Mouse (Mus musculus) limb, embryonic 12.5 days (tissue): Measurements from ENCODE around the gene Dapk3. TPM values are rescaled to one million over a fixed set of nuclear protein-coding genes. Genes with fewer than 3 reads are reported as not detected.
A peak's percentile ranks its signal among the peaks of the same experiment; 100 is the strongest.

Experiments
- ATAC-seq: fragments of 200-750 bp; cut with Nextera tagmentation; 2 replicates; pipeline ENCODE4 v1.8.0; 2017; ENCODE audit warnings: low read depth, moderate TSS enrichment; ENCODE audit not compliant: insufficient number of reproducible peaks, insufficient read depth, low FRiP score, low TSS enrichment
- H3K27ac ChIP-seq: fragments of 300-500 bp; sonication (generic); 2 replicates; pipeline ENCODE4 v1.5.1; 2016; ENCODE audit warnings: mild to moderate bottlenecking, moderate library complexity
- H3K27me3 ChIP-seq: fragments of 300-500 bp; sonication (generic); 2 replicates; pipeline ENCODE4 v1.6.1; 2016; ENCODE audit warnings: mild to moderate bottlenecking, moderate library complexity
- H3K36me3 ChIP-seq: fragments of 300-500 bp; sonication (generic); 2 replicates; pipeline ENCODE4 v1.6.1; 2016; ENCODE audit warnings: mild to moderate bottlenecking, moderate library complexity
- H3K4me1 ChIP-seq: fragments of 300-500 bp; sonication (generic); replicated peaks from 2 replicates; pipeline ENCODE4 v1.6.1; 2016
- H3K4me2 ChIP-seq: fragments of 300-500 bp; sonication (generic); 2 replicates; pipeline ENCODE4 v1.6.1; 2016; ENCODE audit warnings: mild to moderate bottlenecking, moderate library complexity
- H3K4me3 ChIP-seq: fragments of 300-500 bp; sonication (generic); replicated peaks from 2 replicates; pipeline ENCODE4 v1.5.1; 2016; ENCODE audit warnings: mild to moderate bottlenecking
- H3K9ac ChIP-seq: fragments of 300-500 bp; sonication (generic); replicated peaks from 2 replicates; pipeline ENCODE4 v1.6.1; 2016; ENCODE audit warnings: mild to moderate bottlenecking, moderate library complexity
- H3K9me3 ChIP-seq: fragments of 300-500 bp; sonication (generic); 2 replicates; pipeline ENCODE4 v1.6.1; 2016; ENCODE audit warnings: mild to moderate bottlenecking, moderate library complexity
- WGBS: fragments of 180-500 bp; shearing (Covaris S2); methylation state at CpG from one replicate; pipeline ENCODE4 v1.1.7; 2016; 5-methylcytosine and 5-hydroxymethylcytosine counted together
- polyA plus RNA-seq: library from polyadenylated mRNA; unstranded; fragments of >200 nt; fragmentation: Nextera tagmentation; extraction: Ambion mirVana; gene quantifications from 2 replicates; pipeline ENCODE4 v1.2.1, GENCODE M21; 2016

Gene Dapk3
- polyA plus RNA-seq, 1 experiment from 2014 or later, result 64.2 TPM

DNA sequence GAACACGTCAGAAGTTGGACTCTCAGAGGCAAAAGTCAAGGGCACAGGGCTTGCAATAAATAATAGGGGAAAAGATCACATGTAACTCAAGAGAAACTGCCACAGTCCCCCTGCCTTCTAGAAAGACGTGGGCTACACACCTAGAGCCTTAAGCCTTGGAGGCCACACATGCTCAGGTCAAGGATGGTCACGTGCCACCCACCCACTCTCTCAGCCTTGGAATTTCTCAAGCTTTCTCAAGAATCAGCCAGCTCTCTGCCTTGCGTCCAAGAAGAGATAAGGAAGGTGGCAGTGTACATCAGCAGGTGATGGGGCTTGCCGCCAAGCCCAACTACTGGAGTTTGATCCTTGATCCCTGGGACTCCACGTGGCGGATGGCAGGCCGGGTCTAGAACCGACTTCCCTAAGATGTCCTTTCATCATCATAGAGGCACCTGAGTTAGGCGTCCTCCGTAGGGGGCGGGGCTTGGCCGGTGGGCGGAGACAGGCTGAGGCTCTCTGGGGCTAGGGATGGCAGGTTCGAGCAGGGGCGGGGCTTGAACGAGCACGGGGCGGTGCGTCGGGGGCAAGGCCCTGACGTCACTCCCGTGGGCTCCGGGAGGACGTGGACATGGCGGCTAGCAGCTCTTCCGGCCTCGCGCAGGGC lies 49.9 kb downstream of the Dapk3 start, which contains the start of gene Zfr2:
Gene Zfr2 (plus strand): TSS at position 576 of the 646 bp plus-strand sequence.
- no peaks in the 10 kb centered on the region for H3K9me3 ChIP-seq
- H3K36me3 ChIP-seq, result no peaks in the 10 kb centered on the region
- H3K4me2 ChIP-seq, result peak within 1 kb of the TSS; percentile 75
- H3K9ac ChIP-seq, result peak within 1 kb of the TSS; percentile 75
- H3K4me1 ChIP-seq, result peaks cover 14% of the 10 kb centered on the region
- 0 out of 2 replicates have a peak within 1 kb of the TSS, but pooled peaks have one; percentile 12 for H3K27ac ChIP-seq
- WGBS, result 7% methylated on average over 29 of the region's 29 CpGs
- peak; percentile 38 for ATAC-seq
- H3K27me3 ChIP-seq, result peaks cover 63% of the 10 kb centered on the region
- H3K4me3 ChIP-seq, result peak within 1 kb of the TSS; percentile 77

DNA sequence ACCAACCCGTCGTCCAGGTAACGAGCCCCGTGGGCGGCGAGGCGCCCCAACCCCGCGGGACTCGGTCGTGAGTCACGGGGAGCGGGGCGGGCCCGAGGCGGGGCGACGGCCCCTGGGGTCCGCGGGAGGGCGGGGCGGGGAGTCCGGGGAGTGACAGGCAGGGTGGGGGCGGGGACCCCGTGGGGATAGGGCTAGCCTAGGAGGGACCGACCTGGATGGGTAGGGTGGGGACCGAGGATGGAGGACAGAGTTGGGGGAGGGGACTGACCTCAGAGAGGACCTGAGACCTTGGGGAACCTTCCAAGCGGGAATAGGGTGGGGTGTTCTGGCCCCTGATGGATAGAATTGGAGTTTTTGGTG lies 50.4 kb downstream of the Dapk3 start:
- ATAC-seq, result 0 out of 2 replicates have a peak, but pooled peaks have one; percentile 35
- WGBS, result 2% methylated on average over 27 of the region's 28 CpGs
- Histone ChIP-seq H3K4me1 (peaks cover 14% of the 10 kb centered on the region), H3K27ac (0 out of 2 replicates have a peak overlapping the region, but pooled peaks have one; percentile 12), H3K4me3 (peak overlapping the region; percentile 77), H3K9ac (peak overlapping the region; percentile 75), H3K4me2 (peak overlapping the region; percentile 75), H3K9me3 (no peaks in the 10 kb centered on the region), H3K36me3 (no peaks in the 10 kb centered on the region), H3K27me3 (peaks cover 64% of the 10 kb centered on the region)

DNA sequence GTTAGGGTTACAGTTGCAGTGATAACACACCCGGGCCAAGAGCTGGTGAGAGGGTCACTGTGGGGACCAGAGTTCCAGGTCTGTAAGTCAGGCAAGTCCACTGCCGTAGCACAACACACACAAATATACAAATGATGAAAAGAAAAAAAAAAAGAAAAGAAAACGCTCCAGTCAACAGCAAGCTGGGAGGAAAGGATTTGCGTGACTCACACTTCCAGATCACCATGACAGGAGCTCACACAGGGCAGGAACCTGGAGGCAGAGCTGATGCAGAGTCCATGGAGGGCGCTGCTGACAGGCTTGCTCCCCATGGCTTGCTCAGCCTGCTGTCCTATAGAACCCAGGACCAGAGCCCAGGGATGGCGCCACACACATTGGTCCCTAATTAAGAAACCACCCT lies 51.4 kb downstream of the Dapk3 start:
- Histone ChIP-seq H3K36me3 (no peaks in the 10 kb centered on the region), H3K9me3 (no peaks in the 10 kb centered on the region), H3K4me1 (peaks cover 16% of the 10 kb centered on the region), H3K4me3 (peak overlapping the region; percentile 77; the same call in 1 of the 2 replicates), H3K27me3 (peaks cover 62% of the 10 kb centered on the region), H3K9ac (no peak overlapping the region), H3K27ac (no peak overlapping the region), H3K4me2 (peak overlapping the region; percentile 75; the same call in 1 of the 2 replicates)
- 85% methylated on average over 6 of the region's 6 CpGs for WGBS
- ATAC-seq, result no peak

DNA sequence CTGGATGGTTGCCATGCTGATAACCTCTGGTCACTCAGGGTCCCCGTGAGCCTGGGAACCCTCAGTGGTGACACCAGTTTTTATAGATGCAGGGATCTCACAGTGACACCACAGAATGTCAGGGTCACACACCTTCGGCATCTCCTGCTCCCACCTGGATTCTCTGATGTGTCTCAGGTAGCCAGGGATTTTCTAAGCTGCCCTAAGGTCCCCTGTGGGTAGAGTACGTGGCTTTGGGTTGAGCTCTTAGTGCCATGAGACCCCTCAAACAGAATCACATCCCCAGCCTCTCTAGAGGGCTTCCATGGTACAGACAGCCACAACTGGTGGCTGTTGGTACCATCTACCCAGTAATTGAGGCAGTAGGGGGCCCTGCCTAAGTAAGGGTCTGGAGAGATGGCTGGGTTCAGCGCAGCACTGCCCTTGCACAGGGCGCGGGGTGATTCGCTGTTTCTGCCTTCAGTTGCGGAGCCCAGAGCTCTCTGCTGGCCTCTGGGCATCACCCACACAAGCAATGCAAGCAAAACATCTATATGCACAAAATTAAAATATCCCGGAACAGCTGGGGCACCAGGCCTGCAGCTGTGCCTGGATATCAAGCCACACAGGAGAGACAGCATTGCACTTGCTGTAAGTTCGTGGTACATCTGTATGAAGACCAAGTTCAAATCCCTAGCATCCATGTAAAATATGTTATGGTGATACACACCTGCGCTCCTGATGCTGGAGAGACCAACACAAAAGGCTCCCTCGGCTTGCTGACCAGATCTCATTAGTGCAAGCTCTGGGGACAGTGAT lies 53.9 kb downstream of the Dapk3 start:
- Histone ChIP-seq H3K9me3 (no peaks in the 10 kb centered on the region), H3K36me3 (no peaks in the 10 kb centered on the region), H3K27ac (no peak overlapping the region), H3K4me1 (peaks cover 19% of the 10 kb centered on the region), H3K4me3 (no peak overlapping the region), H3K9ac (no peak overlapping the region), H3K27me3 (peaks cover 62% of the 10 kb centered on the region), H3K4me2 (no peak overlapping the region)
- WGBS, result 80% methylated on average over 12 of the region's 12 CpGs
- ATAC-seq, result no peak

DNA sequence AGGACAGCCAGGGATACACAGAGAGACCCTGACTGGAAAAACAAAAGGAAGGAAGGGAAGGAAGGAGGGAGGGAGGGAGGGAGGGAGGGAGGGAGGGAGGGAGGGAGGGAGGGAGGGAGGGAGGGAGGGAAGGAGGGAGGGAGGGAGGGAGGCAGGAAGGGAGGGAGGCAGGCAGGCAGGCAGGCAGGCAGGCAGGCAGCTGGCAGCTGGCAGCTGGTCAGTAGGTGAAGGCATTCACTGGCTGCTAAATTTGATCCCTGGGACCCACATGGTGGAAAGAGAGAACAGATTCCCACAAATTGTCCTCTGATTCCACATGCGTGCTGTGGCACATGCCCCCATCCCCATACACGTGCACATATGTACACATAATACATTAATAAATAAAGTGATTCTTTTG lies 55.8 kb downstream of the Dapk3 start:
- no peak for ATAC-seq
- Histone ChIP-seq H3K4me2 (no peak overlapping the region), H3K9ac (no peak overlapping the region), H3K27ac (no peak overlapping the region), H3K27me3 (peaks cover 69% of the 10 kb centered on the region), H3K9me3 (no peaks in the 10 kb centered on the region), H3K4me1 (peaks cover 15% of the 10 kb centered on the region), H3K4me3 (no peak overlapping the region), H3K36me3 (no peaks in the 10 kb centered on the region)
- WGBS, result 81% methylated on average over 2 of the region's 2 CpGs

DNA sequence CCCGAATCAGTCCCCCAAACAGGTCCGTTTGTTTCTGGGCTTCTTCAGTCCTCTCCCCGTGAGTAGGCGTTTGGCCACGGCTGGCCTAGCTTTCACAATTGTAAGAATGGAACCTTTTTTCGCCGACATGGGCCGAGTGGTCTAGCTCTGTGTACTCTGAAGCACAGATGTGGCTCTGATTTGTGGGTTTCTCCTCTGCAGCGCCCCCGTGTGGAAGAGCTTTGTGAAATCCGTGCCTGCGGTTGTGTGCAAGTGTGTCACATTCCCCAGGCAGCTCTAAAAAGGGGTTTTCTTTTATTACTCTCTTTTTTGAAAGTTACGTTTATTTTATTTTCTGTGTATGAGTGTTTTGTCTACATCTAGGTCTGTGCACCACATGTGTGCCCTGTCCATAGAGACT lies 58.1 kb downstream of the Dapk3 start:
- Histone ChIP-seq H3K36me3 (no peaks in the 10 kb centered on the region), H3K9ac (no peak overlapping the region), H3K4me2 (no peak overlapping the region), H3K9me3 (no peaks in the 10 kb centered on the region), H3K27me3 (peaks cover 81% of the 10 kb centered on the region), H3K4me3 (no peak overlapping the region), H3K27ac (no peak overlapping the region), H3K4me1 (peaks cover 21% of the 10 kb centered on the region; the same call in 1 of the 2 replicates)
- no peak for ATAC-seq
- 23% methylated on average over 13 of the region's 13 CpGs for WGBS

DNA sequence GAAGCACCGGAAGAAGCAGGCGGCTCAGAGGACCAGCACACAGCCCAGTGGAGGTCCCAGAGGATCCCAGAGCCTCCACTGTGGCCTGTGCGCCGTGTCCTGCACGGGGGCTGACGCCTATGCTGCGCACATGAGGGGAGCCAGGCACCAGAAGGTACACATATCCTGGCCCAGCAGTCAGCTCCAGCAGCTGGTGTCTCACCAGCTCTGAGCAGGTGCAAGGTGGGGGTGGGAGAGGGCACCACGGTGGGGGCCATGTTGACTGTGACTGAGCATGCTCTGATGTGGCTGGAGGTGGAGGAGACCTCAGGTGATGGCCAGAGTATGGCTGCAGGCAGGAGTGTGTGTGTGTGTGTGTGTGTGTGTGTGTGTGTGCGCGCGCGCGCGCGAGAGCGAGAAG lies 59.2 kb downstream of the Dapk3 start:
- no peaks in the 10 kb centered on the region for H3K9me3 ChIP-seq
- no peak overlapping the region for H3K4me3 ChIP-seq
- no peak for ATAC-seq
- no peak overlapping the region for H3K4me2 ChIP-seq
- H3K9ac ChIP-seq, result no peak overlapping the region
- 90% methylated on average over 16 of the region's 16 CpGs for WGBS
- no peak overlapping the region for H3K27ac ChIP-seq
- H3K4me1 ChIP-seq, result peaks cover 21% of the 10 kb centered on the region; the same call in 1 of the 2 replicates
- no peaks in the 10 kb centered on the region for H3K36me3 ChIP-seq
- peaks cover 76% of the 10 kb centered on the region for H3K27me3 ChIP-seq

Other genes starting within 250 kb of the Dapk3 start
- 6.2 and 6.4 TPM in 2 replicates for gene Gng7, start 168.1 kb upstream of the Dapk3 start, polyA plus RNA-seq
- gene Diras1, start 157.3 kb upstream of the Dapk3 start, polyA plus RNA-seq, result 0.33 TPM in 1 of 2 replicates, not detected in the other
- gene Slc39a3, start 145.6 kb upstream of the Dapk3 start, polyA plus RNA-seq, result 17.0 and 17.6 TPM in 2 replicates
- 225 and 235 TPM in 2 replicates for gene Sgta, start 122.8 kb upstream of the Dapk3 start, polyA plus RNA-seq
- gene Thop1, start 113.0 kb upstream of the Dapk3 start, polyA plus RNA-seq, result 68.1 and 68.3 TPM in 2 replicates
- gene Creb3l3, start 84.1 kb upstream of the Dapk3 start, polyA plus RNA-seq, result 0.45 and 0.61 TPM in 2 replicates
- gene Map2k2, start 77.1 kb upstream of the Dapk3 start, polyA plus RNA-seq, result 220 and 229 TPM in 2 replicates
- 19.0 and 19.7 TPM in 2 replicates for gene Zbtb7a, start 47.8 kb upstream of the Dapk3 start, polyA plus RNA-seq
- gene Pias4, start 15.1 kb upstream of the Dapk3 start, polyA plus RNA-seq, result 57.7 and 62.1 TPM in 2 replicates
- 524 and 544 TPM in 2 replicates for gene Eef2, start 6.4 kb upstream of the Dapk3 start, polyA plus RNA-seq
- gene 4930442H23Rik, start 844 bp downstream of the Dapk3 start, polyA plus RNA-seq, result not detected in 2 replicates
- gene Nmrk2, start 19.0 kb downstream of the Dapk3 start, polyA plus RNA-seq, result not detected in 2 replicates
- gene Atcay, start 47.8 kb downstream of the Dapk3 start, polyA plus RNA-seq, result 0.38 and 0.43 TPM in 2 replicates
- 9.9 and 12.1 TPM in 2 replicates for gene Zfr2, start 50.1 kb downstream of the Dapk3 start, polyA plus RNA-seq
- 4.2 and 4.9 TPM in 2 replicates for gene Matk, start 69.9 kb downstream of the Dapk3 start, polyA plus RNA-seq
- 207 and 217 TPM in 2 replicates for gene Mrpl54, start 83.9 kb downstream of the Dapk3 start, polyA plus RNA-seq
- gene Apba3, start 84.0 kb downstream of the Dapk3 start, polyA plus RNA-seq, result 48.8 and 53.1 TPM in 2 replicates
- gene Tjp3, start 108.6 kb downstream of the Dapk3 start, polyA plus RNA-seq, result 3.2 and 3.6 TPM in 2 replicates
- gene Pip5k1c, start 110.0 kb downstream of the Dapk3 start, polyA plus RNA-seq, result 63.9 and 68.5 TPM in 2 replicates
- gene Cactin, start 138.1 kb downstream of the Dapk3 start, polyA plus RNA-seq, result 57.7 and 58.7 TPM in 2 replicates
- 2.2 and 2.6 TPM in 2 replicates for gene Tbxa2r, start 145.7 kb downstream of the Dapk3 start, polyA plus RNA-seq
- 0.05 TPM in 1 of 2 replicates, not detected in the other for gene Gipc3, start 160.3 kb downstream of the Dapk3 start, polyA plus RNA-seq
- 122 TPM in 2 replicates for gene Hmg20b, start 167.5 kb downstream of the Dapk3 start, polyA plus RNA-seq
- 12.5 and 13.3 TPM in 2 replicates for gene Mfsd12, start 174.5 kb downstream of the Dapk3 start, polyA plus RNA-seq
- 0.76 and 0.79 TPM in 2 replicates for gene 4930404N11Rik, start 182.8 kb downstream of the Dapk3 start, polyA plus RNA-seq
- gene Fzr1, start 195.5 kb downstream of the Dapk3 start, polyA plus RNA-seq, result 136 and 137 TPM in 2 replicates
- gene Dohh, start 201.4 kb downstream of the Dapk3 start, polyA plus RNA-seq, result 71.9 and 74.6 TPM in 2 replicates
- gene Gm48551, start 201.5 kb downstream of the Dapk3 start, polyA plus RNA-seq, result 3.3 and 3.8 TPM in 2 replicates
- 1.1 and 3.1 TPM in 2 replicates for gene Gm48552, start 206.0 kb downstream of the Dapk3 start, polyA plus RNA-seq
- gene Smim24, start 210.0 kb downstream of the Dapk3 start, polyA plus RNA-seq, result 2.9 and 3.0 TPM in 2 replicates